Mouse (Mus musculus) C2C12 (cell line): ENCODE measurements at regions not wholly inside any gene's neighbourhood (a gene's known extent, or its start where the extent isn't known, plus 50 kb on each side); places are given as distances from the start of the nearest gene placed in this dataset.

Experiments used
- CEBPB ChIP-seq: IDR thresholded peaks from one replicate; pipeline ENCODE4 v1.6.1; 2011; ENCODE audit warnings: low read depth, mild to moderate bottlenecking, control low read depth, moderate library complexity
- CTCF ChIP-seq: IDR thresholded peaks from one replicate; pipeline ENCODE4 v1.5.1; 2011; ENCODE audit not compliant: control insufficient read depth, insufficient read depth, insufficient read length
- FOSL1 ChIP-seq: IDR thresholded peaks from one replicate; pipeline ENCODE4 v1.8.0; 2011; ENCODE audit warnings: mild to moderate bottlenecking, low read length; ENCODE audit not compliant: poor library complexity, insufficient read depth, severe bottlenecking
- MAX ChIP-seq: IDR thresholded peaks from one replicate; pipeline ENCODE4 v1.6.1; 2011; ENCODE audit warnings: mild to moderate bottlenecking, control low read depth
- MYOD1 ChIP-seq: IDR thresholded peaks from one replicate; pipeline ENCODE4 v1.6.1; 2011; ENCODE audit warnings: low read depth; ENCODE audit not compliant: control insufficient read depth, insufficient read length
- MYOG ChIP-seq: IDR thresholded peaks from one replicate; pipeline ENCODE4 v1.6.1; 2011; ENCODE audit not compliant: control insufficient read depth, insufficient read length; ENCODE audit errors: extremely low read depth
- USF1 ChIP-seq: IDR thresholded peaks from one replicate; pipeline ENCODE4 v1.6.1; 2011; ENCODE audit warnings: low read depth, mild to moderate bottlenecking, control low read depth, moderate library complexity

GRCm38 (mm10) chr3:37897392-37897791 is 173.1 kb upstream of the Gm5148 start:
- TF ChIP-seq CTCF = no peak
- TF ChIP-seq MAX = no peak
- TF ChIP-seq USF1 = no peak
- TF ChIP-seq MYOG = no peak
- no peak for TF ChIP-seq MYOD1
- no peak for TF ChIP-seq FOSL1
- TF ChIP-seq CEBPB = no peak
